15 mouse cellular contexts compared by ENCODE assay signal in genomic region chr6:124592186-124592700, GRCm38 (mm10). TPM values are rescaled to one million over a fixed set of nuclear protein-coding genes. Genes with fewer than 3 reads are reported as not detected.
A peak's percentile ranks its signal among the peaks of the same experiment; 100 is the strongest.
DNase-seq lines count a peak whose midpoint lies in the region; TF ChIP-seq lines count a peak whose summit lies in the region.
"Had no signal": no experiment of that assay in that cellular context is flagged by ENCODE, and none has a peak within 500 bp of the region (broad histone marks: within the 10 kb centered on the region; RNA-seq: fewer than 3 reads in every experiment).

No protein-coding gene starts in this region.

- peak; percentile 53 for TF ChIP-seq CTCF in layer of hippocampus, adult 2 months (conservative IDR thresholded peaks at IDR 0.05)

- no peak overlapping the region for H3K4me3 ChIP-seq in layer of hippocampus, adult 2 months
- H3K4me3 ChIP-seq: limb, embryonic 12.5 days; midbrain, embryonic 13.5 days had no signal

- peak; percentile 64 to 68 for DNase-seq in cerebellum, postnatal 14 days
- DNase-seq in cerebellum, adult 9-10 months, result no peak
- DNase-seq in layer of hippocampus, adult 2 months (ENCODE audit: low spot score in 2 of 2), result no peak
- no peak for DNase-seq in layer of hippocampus, postnatal 36 days
- DNase-seq in adipocyte (ENCODE audit: low spot score), result peak; percentile 69
- DNase-seq in cerebellum, postnatal 25 days, result peak; percentile 30 to 59
- DNase-seq in spleen, postnatal 36 days (ENCODE audit: low spot score in 2 of 2), result no peak
- DNase-seq in right cerebral cortex, postnatal 14 days, result no peak
- DNase-seq: embryo, embryonic 11 days; layer of hippocampus, adult 9-11 months; lung, embryonic 14.5 days; thymus, postnatal 14 days had no signal

- H3K27ac ChIP-seq in layer of hippocampus, adult 2 months, result no peak overlapping the region
- H3K27ac ChIP-seq: limb, embryonic 12.5 days; midbrain, embryonic 13.5 days had no signal

RNA-seq across cellular contexts. Expression of gene C1rb, which starts 22.1 kb away (rescaled TPM):
- total RNA-seq in layer of hippocampus, adult 2 months (2021), result not detected
- under 1 TPM; 0.15 to 0.18 TPM for total RNA-seq in layer of hippocampus, postnatal 36 days (2021)
- total RNA-seq: hematopoietic stem cell, adult 5-6 weeks had no signal

RNA-seq across cellular contexts. Expression of gene C1s2, which starts 43.6 kb away (rescaled TPM):
- under 1 TPM; 0.26 to 0.52 TPM for total RNA-seq in layer of hippocampus, adult 2 months (2021)
- total RNA-seq in layer of hippocampus, postnatal 36 days (2021), result under 1 TPM; 0.15 to 0.35 TPM
- total RNA-seq: hematopoietic stem cell, adult 5-6 weeks had no signal

RNA-seq across cellular contexts. Expression of gene C1s1, which starts 50.1 kb away (rescaled TPM):
- total RNA-seq in layer of hippocampus, adult 2 months (2021), result 1 to 10 TPM in 1 of 2 experiments, under 1 TPM in 1; 0.79 to 1.2 TPM
- total RNA-seq in layer of hippocampus, postnatal 36 days (2021), result 1 to 10 TPM in 1 of 2 experiments, under 1 TPM in 1; 0.62 to 1.5 TPM
- total RNA-seq: hematopoietic stem cell, adult 5-6 weeks had no signal

Comparison
In these comparisons a context has a peak if more than half of its experiments do, and no peak if none do; other contexts are left out.
1. DNase-seq: peak in cerebellum, postnatal 14 days (2 of 2), adipocyte (single experiment) and cerebellum, postnatal 25 days (2 of 2); none in cerebellum, adult 9-10 months (single experiment), layer of hippocampus, adult 2 months (0 of 2), layer of hippocampus, postnatal 36 days (0 of 2), spleen, postnatal 36 days (0 of 2) and right cerebral cortex, postnatal 14 days (single experiment).